Mouse (Mus musculus): Measurements from ENCODE around the gene Cdh23.

- TF ChIP-seq CTCF (IDR thresholded peaks at IDR 0.05; ENCODE audit: control insufficient read depth, insufficient read depth, insufficient read length) = no peak
- no peak for TF ChIP-seq MYOD1 (IDR thresholded peaks at IDR 0.05; ENCODE audit: control insufficient read depth, insufficient read length, low read depth)
- no peak for TF ChIP-seq USF1 (IDR thresholded peaks at IDR 0.05; ENCODE audit: low read depth)
- TF ChIP-seq MYOG (IDR thresholded peaks at IDR 0.05; ENCODE audit: control insufficient read depth, extremely low read depth, insufficient read length) = no peak
- no peak for TF ChIP-seq MAX (IDR thresholded peaks at IDR 0.05)
These were observed 43.2 kb downstream of the Cdh23 start for GRCm38 (mm10) chr10:60653106-60653505.

Measured in C2C12 (cell line).